Mouse (Mus musculus) brain, embryonic 18.5 days (tissue): ENCODE measurements around the gene Tom1.
A peak's percentile ranks its signal among the peaks of the same experiment; 100 is the strongest.

Source experiments
- DNase-seq: peaks from one replicate; pipeline ENCODE4 v3.0.0-alpha.2; 2012; ENCODE audit warnings: low read depth, low spot score

Tom1 gene

DNA sequence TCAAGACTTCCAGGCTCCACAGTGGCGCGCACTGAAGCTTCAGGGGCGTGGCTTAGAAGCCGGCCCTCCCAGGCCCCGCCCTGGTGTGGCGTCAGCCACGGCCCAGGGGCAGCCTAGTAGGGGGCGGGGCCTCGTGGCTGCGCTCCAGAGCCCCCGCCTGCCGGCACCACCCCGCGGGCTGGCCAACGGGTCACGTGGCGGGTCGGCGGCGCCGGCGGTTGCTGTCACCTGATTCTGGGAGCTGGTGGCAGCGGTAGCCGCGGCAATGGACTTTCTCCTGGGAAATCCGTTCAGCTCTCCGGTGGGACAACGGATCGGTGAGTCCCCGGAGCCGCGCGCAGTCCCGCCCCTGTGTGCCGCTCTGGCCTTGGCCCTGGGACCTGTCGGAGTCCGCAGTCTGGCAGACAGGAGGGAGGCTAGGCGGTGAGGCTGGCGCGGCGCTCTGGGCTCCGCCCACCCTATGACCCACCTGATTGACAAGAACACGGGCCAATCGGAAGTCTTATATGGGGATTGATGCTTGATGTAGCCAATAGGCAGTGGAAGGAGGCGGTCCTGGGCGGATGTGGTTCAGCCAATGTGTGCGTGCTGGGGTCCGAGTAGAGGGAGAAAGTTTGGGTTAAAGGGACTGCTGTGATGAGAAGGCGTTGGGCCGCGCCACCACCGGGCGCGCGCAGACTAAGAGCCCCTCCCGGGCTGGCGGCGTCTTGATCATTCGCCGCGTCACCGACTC lies at the start of gene Tom1:
Gene Tom1, plus strand, starts transcription at position 195 of the 733 bp plus-strand sequence.
- DNase-seq = peak; percentile 93

DNA sequence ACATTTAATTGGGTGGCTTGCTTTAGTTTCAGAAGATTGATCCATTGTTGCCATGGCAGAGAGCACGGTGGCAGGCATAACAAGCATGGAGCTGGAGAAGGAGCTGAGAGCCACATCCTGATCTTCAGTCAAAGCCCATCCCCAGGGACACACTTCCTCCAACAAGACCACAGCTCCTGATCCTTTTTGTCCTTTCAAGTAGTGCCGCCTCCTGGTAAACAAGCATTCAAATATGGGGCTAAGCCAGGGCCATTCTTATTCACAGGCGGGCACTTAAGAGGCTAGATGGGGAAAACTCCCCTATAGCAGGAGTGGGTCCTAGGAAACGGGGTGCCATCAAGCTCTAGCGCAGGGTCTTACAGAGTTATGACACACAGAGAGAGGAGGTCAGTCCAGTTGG lies 46.1 kb upstream of the Tom1 start:
- no peak for DNase-seq

DNA sequence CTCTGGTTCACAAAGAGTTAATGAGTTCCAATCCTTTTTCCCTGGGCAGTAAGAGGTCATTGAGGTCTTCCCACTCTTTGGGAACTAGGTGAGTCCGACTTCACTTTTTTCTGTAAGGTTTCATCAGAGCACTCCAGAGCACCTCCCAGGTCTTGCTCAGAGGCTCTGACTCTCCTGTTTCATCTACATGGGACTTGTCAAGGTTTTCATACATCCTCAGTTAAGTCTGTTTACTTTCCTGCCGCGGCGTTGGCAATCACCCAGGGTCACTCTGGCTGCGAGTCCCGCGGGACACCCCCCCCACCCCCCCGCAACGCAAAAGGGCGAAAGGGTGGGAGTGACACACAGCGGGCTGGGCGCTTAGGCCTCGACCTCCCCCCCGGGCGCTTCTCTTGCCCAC lies 43.5 kb upstream of the Tom1 start:
- no peak for DNase-seq

- no peak for DNase-seq
Observed at GRCm38 (mm10) chr8:74993081-74993474, 40.4 kb upstream of the Tom1 start, which contains the start of gene Hmgxb4. Hmgxb4 (plus strand) TSS chr8:74993356.

GRCm38 (mm10) chr8:74993475-74994451 lies 39.7 kb upstream of the Tom1 start:
- peak; percentile 77 for DNase-seq

DNA sequence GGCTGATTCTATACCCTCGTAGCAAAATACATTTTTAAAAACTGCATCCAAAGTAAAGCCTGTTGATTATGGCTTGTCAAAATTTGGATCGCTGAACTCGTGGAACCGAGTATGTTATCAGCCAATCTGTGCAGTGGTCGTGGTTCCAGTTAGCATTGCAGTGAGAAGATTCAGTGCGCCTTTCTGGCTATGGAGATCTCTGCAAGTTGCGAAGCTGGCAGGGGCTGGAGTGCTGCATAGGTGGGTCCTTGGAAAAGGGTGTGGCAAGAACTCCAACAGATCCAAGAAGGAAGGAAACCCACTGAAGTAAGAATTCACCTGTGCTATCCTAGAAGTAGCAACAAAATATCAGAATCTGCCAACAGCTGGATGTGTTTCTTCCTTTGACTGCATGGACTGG lies 39.0 kb upstream of the Tom1 start:
- DNase-seq = no peak

- DNase-seq = no peak
Observed at GRCm38 (mm10) chr8:75000431-75000830, 33.1 kb upstream of the Tom1 start.

GRCm38 (mm10) chr8:75008826-75009225 lies 24.7 kb upstream of the Tom1 start:
- no peak for DNase-seq

DNA sequence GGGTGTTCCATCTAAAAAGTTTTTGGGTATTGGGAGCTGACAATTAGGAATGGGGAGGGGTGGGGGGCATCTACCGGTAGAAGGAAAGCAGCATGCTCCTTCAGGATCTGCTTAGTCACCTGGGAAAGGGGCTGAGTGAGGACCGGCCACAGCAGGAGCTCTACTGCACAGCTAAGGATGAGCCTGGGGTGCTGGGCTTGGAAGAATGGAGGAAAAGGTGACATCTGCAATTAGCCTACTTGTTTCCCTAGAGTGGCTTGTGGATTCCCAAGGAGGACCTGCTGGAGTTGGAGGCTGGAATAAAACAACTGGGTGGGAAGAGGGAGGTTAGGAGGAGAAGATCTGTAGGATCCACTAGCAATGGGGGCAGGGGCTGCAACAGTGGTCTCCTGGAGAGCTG lies 19.9 kb upstream of the Tom1 start:
- DNase-seq = no peak

DNA sequence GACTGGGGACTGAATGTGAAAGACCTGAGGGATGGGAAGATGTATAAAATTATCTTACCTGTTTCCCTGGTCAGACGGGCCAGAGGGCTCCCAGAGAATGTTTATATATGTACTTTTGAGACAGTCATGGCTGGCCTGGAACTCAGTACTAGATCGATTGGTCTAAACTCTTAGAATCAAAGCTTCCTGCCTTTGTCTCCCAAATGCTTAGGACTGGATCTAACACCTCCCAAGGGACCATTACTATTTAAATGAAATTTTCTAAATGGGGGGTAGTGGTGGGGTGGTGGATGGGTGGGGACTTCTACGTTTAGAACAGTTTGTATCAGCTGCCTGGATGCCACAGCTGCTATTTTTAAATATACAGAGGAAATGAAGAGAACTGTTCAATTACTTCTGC lies 19.5 kb upstream of the Tom1 start:
- no peak for DNase-seq

GRCm38 (mm10) chr8:75015981-75016380 lies 17.5 kb upstream of the Tom1 start:
- no peak for DNase-seq

GRCm38 (mm10) chr8:75016422-75016821 lies 17.1 kb upstream of the Tom1 start:
- DNase-seq = no peak

DNA sequence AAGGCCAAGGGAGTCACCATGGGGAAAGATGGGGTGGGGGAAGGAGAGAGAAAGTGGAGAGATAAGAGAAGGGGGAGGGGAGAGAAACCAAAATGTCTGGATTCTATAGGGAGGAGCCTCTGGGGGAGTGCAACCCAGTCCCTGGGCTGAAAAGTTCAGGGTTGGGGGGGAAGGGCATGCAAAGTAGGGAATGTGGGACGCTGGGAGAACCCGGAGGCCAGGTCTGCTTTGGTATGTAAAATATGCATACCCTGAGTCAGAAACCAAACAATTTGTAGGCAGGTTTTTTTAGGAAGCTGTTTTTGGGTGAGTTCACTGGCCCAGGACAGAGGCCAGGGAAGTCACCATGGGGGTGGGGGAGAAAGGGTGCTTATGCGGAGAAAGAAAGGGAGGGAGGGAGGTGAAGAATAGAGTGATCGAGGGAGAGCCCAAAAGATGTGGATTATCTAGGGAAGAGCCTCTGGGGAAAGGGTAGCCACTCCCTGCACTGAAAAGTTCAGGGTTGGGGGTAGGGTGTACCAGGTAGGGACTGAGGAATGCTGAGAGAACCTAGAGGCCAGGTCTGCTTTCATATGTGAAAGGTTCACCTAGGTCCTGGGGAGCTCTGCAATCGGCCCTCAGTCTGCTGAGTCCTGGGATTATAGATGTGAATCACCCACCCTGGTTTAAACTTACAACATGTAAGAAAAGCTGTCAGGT lies 15.1 kb upstream of the Tom1 start:
- DNase-seq = no peak

DNA sequence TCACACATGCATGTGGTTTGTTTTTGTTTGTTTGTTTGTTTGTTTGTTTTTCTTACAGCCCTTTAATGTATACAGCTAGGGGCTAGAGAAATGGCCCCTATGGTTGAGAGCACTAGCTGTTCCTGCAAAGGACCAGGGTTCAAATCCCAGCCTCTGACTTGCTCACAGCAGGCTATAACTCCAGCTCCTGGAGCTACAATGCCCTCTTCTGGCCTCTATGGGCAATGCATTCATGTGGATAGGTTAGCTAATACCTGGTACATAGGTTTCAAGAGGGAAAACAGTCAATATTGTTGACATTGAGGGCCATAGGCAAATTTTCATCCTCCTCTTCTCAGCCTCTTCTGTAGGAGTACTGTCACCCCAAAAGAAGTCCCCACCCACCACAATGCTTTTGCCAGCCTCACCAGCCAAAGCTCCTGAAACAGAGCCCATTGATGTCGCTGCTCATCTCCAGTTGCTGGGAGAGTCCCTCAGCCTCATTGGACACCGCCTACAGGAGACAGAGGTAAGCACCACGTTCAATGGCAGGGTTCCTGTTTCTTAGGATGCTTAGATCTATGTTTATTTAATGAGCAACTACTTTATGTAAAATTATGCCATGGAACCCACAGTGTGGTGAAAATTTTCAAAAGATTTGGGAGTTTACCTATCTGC lies 9.7 kb upstream of the Tom1 start:
- DNase-seq = no peak

- DNase-seq = no peak
Observed at GRCm38 (mm10) chr8:75025809-75026208, 7.7 kb upstream of the Tom1 start.

DNA sequence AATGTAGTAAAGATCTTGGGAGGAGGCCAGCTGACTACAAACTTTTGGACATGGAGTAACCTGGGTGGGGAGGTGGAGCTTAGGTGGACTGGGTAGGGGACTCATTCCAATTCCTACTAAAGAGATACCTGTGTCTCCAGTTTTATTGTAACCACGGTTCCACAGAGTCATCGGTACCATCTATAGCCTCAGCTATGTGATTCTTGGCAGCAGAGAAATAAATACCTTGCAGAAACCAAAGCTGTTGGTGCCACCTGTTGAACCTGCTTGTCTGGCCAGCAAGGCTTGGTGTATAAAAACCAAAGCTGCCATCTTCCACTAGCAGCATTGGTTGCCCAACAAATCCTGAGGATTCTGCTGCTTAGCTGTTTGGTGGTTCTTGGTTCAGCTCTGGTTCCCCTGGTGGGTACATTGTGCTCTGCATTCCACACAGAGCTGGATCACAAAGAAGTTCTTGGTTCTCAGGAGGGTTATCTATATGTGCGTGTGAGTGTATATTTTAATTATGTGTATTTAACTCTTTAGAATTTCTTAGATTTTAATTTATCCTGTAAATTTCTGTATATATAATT lies 3.0 kb upstream of the Tom1 start:
- no peak for DNase-seq

DNA sequence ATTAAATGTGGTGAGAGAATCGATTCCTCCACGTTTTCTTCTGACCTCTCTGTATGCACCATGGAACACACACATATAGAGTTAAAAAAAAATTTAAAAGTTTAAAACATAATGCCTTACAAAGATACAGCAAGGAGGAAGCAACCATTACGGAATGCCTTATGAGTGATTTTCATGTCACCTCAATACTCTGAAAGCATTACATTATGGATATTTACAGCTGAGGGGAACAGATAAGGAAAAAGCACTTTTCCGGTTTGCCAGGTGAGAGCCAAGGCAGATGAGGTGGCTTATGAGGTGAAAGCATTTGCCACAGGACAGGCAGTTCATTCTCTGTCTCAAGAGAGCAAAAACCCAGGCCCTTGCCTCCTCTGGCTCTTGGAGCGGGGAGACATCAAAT lies 544 bp upstream of the Tom1 start:
- DNase-seq = no peak

- peak; percentile 0 for DNase-seq
Observed at GRCm38 (mm10) chr8:75034285-75034684, 780 bp downstream of the Tom1 start.

GRCm38 (mm10) chr8:75035640-75036039 lies 2.1 kb downstream of the Tom1 start:
- no peak for DNase-seq

GRCm38 (mm10) chr8:75038497-75038896 lies 5.0 kb downstream of the Tom1 start:
- no peak for DNase-seq

- DNase-seq = no peak
Observed at GRCm38 (mm10) chr8:75039754-75040153, 6.2 kb downstream of the Tom1 start.
